Mouse (Mus musculus) MEL (cell line): ENCODE data around the gene Rassf8. TPM values are rescaled to one million over a fixed set of nuclear protein-coding genes. Genes with fewer than 3 reads are reported as not detected.

Experiments
- DNase-seq: peaks from one replicate; pipeline ENCODE4 v3.0.0; 2011; ENCODE audit warnings: low read depth, low spot score
- H3K27ac ChIP-seq: 2 replicates; pipeline ENCODE4 v1.5.1; 2012; ENCODE audit warnings: low read depth, mild to moderate bottlenecking, control low read depth, low read length, moderate library complexity; ENCODE audit not compliant: control insufficient read depth
- H3K27me3 ChIP-seq, 2 experiments: fragments of 150-350 bp in 1 of 2; sonication (generic) in 1 of 2; 2 replicates each; pipeline ENCODE4 v1.6.1; 2012; ENCODE audit warnings: low read length in 2 of 2, mild to moderate bottlenecking in 2 of 2, improper control_type of control experiment in 1 of 2, moderate library complexity in 1 of 2; ENCODE audit not compliant: insufficient read depth in 2 of 2, control insufficient read depth in 1 of 2
- H3K36me3 ChIP-seq, 2 experiments: 2 replicates each; pipeline ENCODE4 v1.6.1; 2012 to 2014; ENCODE audit warnings: low read length in 2 of 2, improper control_type of control experiment in 1 of 2, inconsistent platforms in 1 of 2, mild to moderate bottlenecking in 1 of 2; ENCODE audit not compliant: insufficient read depth in 2 of 2, control insufficient read depth in 1 of 2
- H3K4me1 ChIP-seq, 2 experiments: fragments of 150-350 bp in 1 of 2; sonication (generic) in 1 of 2; 2 replicates each; pipeline ENCODE4 v1.6.1; 2012; ENCODE audit warnings: low read length in 2 of 2, improper control_type of control experiment in 1 of 2, mild to moderate bottlenecking in 1 of 2; ENCODE audit not compliant: insufficient read depth in 2 of 2, control insufficient read depth in 1 of 2
- H3K4me3 ChIP-seq, 2 experiments: fragments of 150-350 bp in 1 of 2; sonication (generic) in 1 of 2; 2 replicates each; pipeline ENCODE4 v1.5.1; 2012; ENCODE audit warnings: low read depth in 2 of 2, low read length in 2 of 2, mild to moderate bottlenecking in 2 of 2, moderate library complexity in 2 of 2, control low read depth in 1 of 2, improper control_type of control experiment in 1 of 2; ENCODE audit not compliant: control insufficient read depth in 1 of 2, insufficient read depth in 1 of 2
- H3K79me2 ChIP-seq: 2 replicates; pipeline ENCODE4 v1.6.1; 2012; ENCODE audit warnings: mild to moderate bottlenecking, low read length, moderate library complexity; ENCODE audit not compliant: control insufficient read depth, poor library complexity, insufficient read depth
- H3K9ac ChIP-seq: 2 replicates; pipeline ENCODE4 v1.6.1; 2012; ENCODE audit warnings: low read depth, mild to moderate bottlenecking, control low read depth, low read length, moderate library complexity; ENCODE audit not compliant: control insufficient read depth, poor library complexity, severe bottlenecking
- H3K9me3 ChIP-seq: fragments of 150-350 bp; sonication (generic); replicated peaks from 2 replicates; pipeline ENCODE4 v1.6.1; 2012; ENCODE audit warnings: mild to moderate bottlenecking, low read length, improper control_type of control experiment, moderate library complexity; ENCODE audit not compliant: insufficient read depth
- BHLHE40 ChIP-seq: IDR thresholded peaks from 2 replicates; pipeline ENCODE4 v1.6.1; 2012; ENCODE audit warnings: low read depth, mild to moderate bottlenecking, inconsistent platforms, low read length, improper control_type of control experiment, borderline replicate concordance
- CTCF ChIP-seq, 3 experiments: IDR thresholded peaks in 2 of 3; conservative IDR thresholded peaks in 1 of 3; 2 replicates each; pipeline ENCODE4 v1.5.1; 2011 to 2012; ENCODE audit warnings: low read length in 3 of 3, low read depth in 2 of 3, mild to moderate bottlenecking in 2 of 3, improper control_type of control experiment in 1 of 3, inconsistent platforms in 1 of 3, mixed read lengths in 1 of 3, moderate library complexity in 1 of 3; ENCODE audit not compliant: control insufficient read depth in 1 of 3, insufficient read depth in 1 of 3, poor library complexity in 1 of 3, severe bottlenecking in 1 of 3
- ELF1 ChIP-seq: IDR thresholded peaks from 2 replicates; pipeline ENCODE4 v1.6.1; 2014; ENCODE audit warnings: low read depth, mild to moderate bottlenecking, inconsistent platforms, low read length, improper control_type of control experiment, moderate library complexity
- EP300 ChIP-seq, 2 experiments: IDR thresholded peaks; 2 replicates each; pipeline ENCODE4 v1.6.1; 2011; ENCODE audit warnings: improper control_type of control experiment in 2 of 2, low read length in 2 of 2, low read depth in 1 of 2, mild to moderate bottlenecking in 1 of 2
- ETS1 ChIP-seq: IDR thresholded peaks from 2 replicates; pipeline ENCODE4 v1.6.1; 2012; ENCODE audit warnings: low read depth, mild to moderate bottlenecking, inconsistent platforms, low read length, improper control_type of control experiment, moderate library complexity
- GATA1 ChIP-seq: IDR thresholded peaks from 2 replicates; pipeline ENCODE4 v1.6.1; 2011; ENCODE audit warnings: low read depth, low read length, improper control_type of control experiment
- JUND ChIP-seq: IDR thresholded peaks from 2 replicates; pipeline ENCODE4 v1.6.1; 2011; ENCODE audit warnings: low read depth, mild to moderate bottlenecking, improper control_type of control experiment, low read length
- MAX ChIP-seq: IDR thresholded peaks from 2 replicates; pipeline ENCODE4 v1.6.1; 2011; ENCODE audit warnings: low read length, improper control_type of control experiment
- MAZ ChIP-seq: IDR thresholded peaks from 2 replicates; pipeline ENCODE4 v1.6.1; 2012; ENCODE audit warnings: low read depth, mild to moderate bottlenecking, inconsistent platforms, low read length, improper control_type of control experiment
- MEF2A ChIP-seq: IDR thresholded peaks from 2 replicates; pipeline ENCODE4 v1.6.1; 2014; ENCODE audit warnings: low read depth, mild to moderate bottlenecking, inconsistent platforms, low read length, improper control_type of control experiment; ENCODE audit not compliant: poor library complexity, insufficient replicate concordance, severe bottlenecking; ENCODE audit errors: extremely low read depth
- MXI1 ChIP-seq: IDR thresholded peaks from 2 replicates; pipeline ENCODE4 v1.6.1; 2011; ENCODE audit warnings: mild to moderate bottlenecking, low read depth, low read length, improper control_type of control experiment
- MYB ChIP-seq: IDR thresholded peaks from 2 replicates; pipeline ENCODE4 v1.6.1; 2011; ENCODE audit warnings: mild to moderate bottlenecking, low read depth, low read length, improper control_type of control experiment
- MYC ChIP-seq: IDR thresholded peaks from 2 replicates; pipeline ENCODE4 v1.6.1; 2011; ENCODE audit warnings: low read depth, mild to moderate bottlenecking, low read length, improper control_type of control experiment, moderate library complexity
- NELFE ChIP-seq: IDR thresholded peaks from 2 replicates; pipeline ENCODE4 v1.6.1; 2011; ENCODE audit warnings: low read depth, low read length, improper control_type of control experiment
- NRF1 ChIP-seq: IDR thresholded peaks from 2 replicates; pipeline ENCODE4 v1.6.1; 2014; ENCODE audit warnings: low read depth, mild to moderate bottlenecking, inconsistent platforms, low read length, improper control_type of control experiment, moderate library complexity; ENCODE audit not compliant: poor library complexity, insufficient read depth, severe bottlenecking
- POLR2A ChIP-seq, 2 experiments: IDR thresholded peaks; 2 replicates each; pipeline ENCODE4 v1.6.1; 2011 to 2012; ENCODE audit warnings: low read length in 2 of 2, mild to moderate bottlenecking in 2 of 2, control low read depth in 1 of 2, improper control_type of control experiment in 1 of 2, low read depth in 1 of 2, moderate library complexity in 1 of 2; ENCODE audit not compliant: control insufficient read depth in 1 of 2, insufficient read depth in 1 of 2, poor library complexity in 1 of 2
- RAD21 ChIP-seq: IDR thresholded peaks from 2 replicates; pipeline ENCODE4 v1.6.1; 2011; ENCODE audit warnings: mild to moderate bottlenecking, low read depth, low read length, improper control_type of control experiment
- SMC3 ChIP-seq: IDR thresholded peaks from 2 replicates; pipeline ENCODE4 v1.6.1; 2011; ENCODE audit warnings: low read depth, low read length, improper control_type of control experiment
- TAL1 ChIP-seq: IDR thresholded peaks from 2 replicates; pipeline ENCODE4 v1.6.1; 2012; ENCODE audit warnings: mild to moderate bottlenecking, inconsistent platforms, low read length, moderate library complexity, mixed read lengths
- TBP ChIP-seq: IDR thresholded peaks from 2 replicates; pipeline ENCODE4 v1.8.0; 2011; ENCODE audit warnings: low read depth, low read length, improper control_type of control experiment
- USF1 ChIP-seq: IDR thresholded peaks from 2 replicates; pipeline ENCODE4 v1.6.1; 2014; ENCODE audit warnings: low read depth, mild to moderate bottlenecking, inconsistent platforms, low read length, improper control_type of control experiment, moderate library complexity
- ZC3H11A ChIP-seq: IDR thresholded peaks from 2 replicates; pipeline ENCODE4 v1.6.1; 2012; ENCODE audit warnings: low read depth, mild to moderate bottlenecking, inconsistent platforms, low read length, improper control_type of control experiment
- ZKSCAN1 ChIP-seq: IDR thresholded peaks from 2 replicates; pipeline ENCODE4 v1.6.1; 2012; ENCODE audit warnings: low read depth, mild to moderate bottlenecking, inconsistent platforms, low read length, improper control_type of control experiment, moderate library complexity
- ZNF384 ChIP-seq: IDR thresholded peaks from 2 replicates; pipeline ENCODE4 v1.6.1; 2012; ENCODE audit warnings: low read depth, mild to moderate bottlenecking, inconsistent platforms, low read length, improper control_type of control experiment
- polyA plus RNA-seq, 2 experiments: library from polyadenylated mRNA; stranded (reverse) in 1 of 2; unstranded in 1 of 2; fragments of >175 nt in 1 of 2; fragments of >200 nt in 1 of 2; gene quantifications; 2 replicates each; pipeline versions ENCODE4 v1.2.1 to v1.2.4; 2012; ENCODE audit warnings: low replicate concordance in 2 of 2, low read depth in 1 of 2; ENCODE audit not compliant: insufficient read length in 2 of 2, insufficient read depth in 1 of 2, missing spikeins in 1 of 2
- total RNA-seq: library from RNA; depleted of rRNA; stranded (reverse); fragments of 300-350 nt; gene quantifications from 2 replicates; pipeline ENCODE4 v1.2.3, GENCODE M21; 2012

Gene Rassf8
- total and polyA plus RNA-seq, 3 experiments: not detected

- no peaks in the 10 kb centered on the region for H3K79me2 ChIP-seq
- TF ChIP-seq JUND: no peak
- TF ChIP-seq ZNF384: no peak
- TF ChIP-seq MEF2A: no peak
- no peak for TF ChIP-seq ETS1
- TF ChIP-seq MAX: no peak
- no peak for TF ChIP-seq USF1
- no peak for TF ChIP-seq MXI1
- no peak for TF ChIP-seq MYB
- TF ChIP-seq RAD21: no peak
- no peak for TF ChIP-seq MAZ
- TF ChIP-seq ZC3H11A: no peak
- TF ChIP-seq GATA1: no peak
- no peaks in the 10 kb centered on the region for H3K36me3 ChIP-seq
- no peaks in the 10 kb centered on the region for H3K9me3 ChIP-seq
- no peaks in the 10 kb centered on the region; a peak in 1 of 4 replicates for H3K4me1 ChIP-seq
- no peak overlapping the region for H3K9ac ChIP-seq
- no peaks in the 10 kb centered on the region for H3K27me3 ChIP-seq
- no peak overlapping the region for H3K27ac ChIP-seq
- H3K4me3 ChIP-seq: no peak overlapping the region
- DNase-seq: no peak
Observed at GRCm38 (mm10) chr6:145766971-145767370, 20.4 kb downstream of the Rassf8 start.

- Histone ChIP-seq H3K4me3 (no peak overlapping the region), H3K27me3 (no peaks in the 10 kb centered on the region), H3K36me3 (no peaks in the 10 kb centered on the region), H3K4me1 (no peaks in the 10 kb centered on the region; a peak in 1 of 4 replicates), H3K27ac (peak overlapping the region; percentile 11; the same call in 1 of the 2 replicates), H3K79me2 (no peaks in the 10 kb centered on the region), H3K9me3 (no peaks in the 10 kb centered on the region), H3K9ac (no peak overlapping the region)
- DNase-seq: no peak
- TF ChIP-seq TBP (no peak), EP300 (IDR thresholded peaks at IDR 0.05; ENCODE audit: low read depth in 1 of 2, low read length in 2 of 2) (peak in 1 of 2 experiments; percentile 41; a peak in 1 of 4 replicates)
Observed at GRCm38 (mm10) chr6:145767637-145768036, 21.1 kb downstream of the Rassf8 start.

GRCm38 (mm10) chr6:145768671-145769292 is 22.2 kb downstream of the Rassf8 start:
- TF ChIP-seq BHLHE40: no peak
- no peak for TF ChIP-seq ZC3H11A
- TF ChIP-seq RAD21: no peak
- no peak for TF ChIP-seq MEF2A
- no peak for TF ChIP-seq SMC3
- TF ChIP-seq POLR2A (IDR thresholded peaks at IDR 0.05; ENCODE audit: control insufficient read depth in 1 of 2, insufficient read depth in 1 of 2, low read depth in 1 of 2, low read length in 2 of 2, poor library complexity in 1 of 2): no peak
- no peak for TF ChIP-seq ZKSCAN1
- no peak for TF ChIP-seq CTCF (IDR thresholded peaks at IDR 0.05 in 2 of 3, conservative IDR thresholded peaks at IDR 0.05 in 1 of 3; ENCODE audit: control insufficient read depth in 1 of 3, insufficient read depth in 1 of 3, low read depth in 2 of 3, low read length in 3 of 3, poor library complexity in 1 of 3, severe bottlenecking in 1 of 3)
- TF ChIP-seq TAL1: no peak
- no peak for TF ChIP-seq GATA1
- no peak for TF ChIP-seq NRF1
- TF ChIP-seq MYC: no peak
- no peak for TF ChIP-seq EP300 (IDR thresholded peaks at IDR 0.05; ENCODE audit: low read depth in 1 of 2, low read length in 2 of 2)
- TF ChIP-seq NELFE: no peak
- no peak for TF ChIP-seq JUND
- no peak for TF ChIP-seq ELF1
- no peaks in the 10 kb centered on the region for H3K79me2 ChIP-seq
- no peaks in the 10 kb centered on the region for H3K9me3 ChIP-seq
- DNase-seq: no peak
- H3K4me1 ChIP-seq: no peaks in the 10 kb centered on the region; a peak in 1 of 4 replicates
- H3K36me3 ChIP-seq: no peaks in the 10 kb centered on the region
- H3K4me3 ChIP-seq: no peak overlapping the region
- no peaks in the 10 kb centered on the region for H3K27me3 ChIP-seq
- no peak overlapping the region for H3K27ac ChIP-seq
- H3K9ac ChIP-seq: no peak overlapping the region
